Mouse (Mus musculus) adipose tissue, adult 10 weeks (tissue): ENCODE results near the gene Barhl2. TPM values are rescaled to one million over a fixed set of nuclear protein-coding genes. Genes with fewer than 3 reads are reported as not detected.

Experiments used
- polyA plus RNA-seq: library from polyadenylated mRNA; stranded (reverse); fragments of 350-450 nt; fragmentation: Illumina TruSeq; extraction: RNeasy Lipid Tissue Mini Kit (QIAGEN cat#74804); gene quantifications from one replicate; pipeline ENCODE4 v1.2.3, GENCODE M21; 2014; ENCODE audit warnings: low read depth, low replicate concordance

Barhl2 gene
- not detected for polyA plus RNA-seq

GRCm38 (mm10) chr5:106457986-106458476 is at the start of gene Barhl2:
TSS of gene Barhl2 (minus strand) at chr5:106458166.

Other genes with a start within 250 kb of the Barhl2 start
- not detected for gene Gm17304, start 150.9 kb upstream of the Barhl2 start, polyA plus RNA-seq
- 21.9 TPM for gene Zfp644, start 239.1 kb upstream of the Barhl2 start, polyA plus RNA-seq